Mouse (Mus musculus): ENCODE measurements around the gene Ctps. TPM values are rescaled to one million over a fixed set of nuclear protein-coding genes. Genes with fewer than 3 reads are reported as not detected.
"Not testable (repeated sequence)": the region's sequence is repeated elsewhere in the genome, so short reads cannot be mapped to it uniquely, and the experiment has no call there.

Ctps gene
- polyA plus RNA-seq, 1 experiment from 2014 or later = 67.0 TPM

- no peak for ATAC-seq (ENCODE audit: insufficient number of reproducible peaks, low FRiP score, low TSS enrichment, low read depth)
- H3K36me3 ChIP-seq = no peaks in the 10 kb centered on the region
- H3K4me3 ChIP-seq (replicated peaks) = no peak overlapping the region
- H3K4me2 ChIP-seq (replicated peaks) = no peak overlapping the region
- no peak overlapping the region for H3K9ac ChIP-seq
- H3K9me3 ChIP-seq (replicated peaks) = no peaks in the 10 kb centered on the region
- no peaks in the 10 kb centered on the region for H3K4me1 ChIP-seq
- WGBS = 11% methylated on average over 2 of the region's 2 CpGs
- no peaks in the 10 kb centered on the region for H3K27me3 ChIP-seq
- no peak overlapping the region for H3K27ac ChIP-seq (replicated peaks)
Measured at GRCm38 (mm10) chr4:120598922-120599321, 28.8 kb upstream of the Ctps start.

- ATAC-seq (ENCODE audit: insufficient number of reproducible peaks, low FRiP score, low TSS enrichment, low read depth); H3K4me3 ChIP-seq (replicated peaks); H3K36me3 ChIP-seq; H3K27ac ChIP-seq (replicated peaks); H3K4me2 ChIP-seq (replicated peaks); H3K9me3 ChIP-seq (replicated peaks); H3K27me3 ChIP-seq; H3K4me1 ChIP-seq; H3K9ac ChIP-seq: not testable (repeated sequence)
- WGBS = 82% methylated on average over 1 of the region's 1 CpGs
Measured at GRCm38 (mm10) chr4:120596210-120596609, 26.1 kb upstream of the Ctps start.

GRCm38 (mm10) chr4:120590973-120591372, 20.9 kb upstream of the Ctps start:
- Histone ChIP-seq H3K4me1 (no peaks in the 10 kb centered on the region), H3K9me3 (replicated peaks) (no peaks in the 10 kb centered on the region), H3K27ac (replicated peaks) (no peak overlapping the region), H3K4me3 (replicated peaks) (no peak overlapping the region), H3K36me3 (no peaks in the 10 kb centered on the region), H3K4me2 (replicated peaks) (no peak overlapping the region), H3K9ac (no peak overlapping the region), H3K27me3 (peaks cover 9% of the 10 kb centered on the region)
- no peak for ATAC-seq (ENCODE audit: insufficient number of reproducible peaks, low FRiP score, low TSS enrichment, low read depth)
- 77% methylated on average over 4 of the region's 4 CpGs for WGBS

GRCm38 (mm10) chr4:120589815-120590422, 19.8 kb upstream of the Ctps start:
- H3K4me2 ChIP-seq (replicated peaks) = no peak overlapping the region
- no peaks in the 10 kb centered on the region for H3K4me1 ChIP-seq
- H3K4me3 ChIP-seq (replicated peaks) = no peak overlapping the region
- H3K27me3 ChIP-seq = peaks cover 9% of the 10 kb centered on the region
- no peak overlapping the region for H3K9ac ChIP-seq
- peak; percentile 83 for ATAC-seq (ENCODE audit: insufficient number of reproducible peaks, low FRiP score, low TSS enrichment, low read depth)
- no peaks in the 10 kb centered on the region for H3K36me3 ChIP-seq
- WGBS = 21% methylated on average over 5 of the region's 5 CpGs
- H3K27ac ChIP-seq (replicated peaks) = no peak overlapping the region
- no peaks in the 10 kb centered on the region for H3K9me3 ChIP-seq (replicated peaks)

GRCm38 (mm10) chr4:120589070-120589469, 19.0 kb upstream of the Ctps start:
- no peak for ATAC-seq (ENCODE audit: insufficient number of reproducible peaks, low FRiP score, low TSS enrichment, low read depth)
- H3K4me3 ChIP-seq (replicated peaks) = no peak overlapping the region
- H3K9me3 ChIP-seq (replicated peaks) = no peaks in the 10 kb centered on the region
- H3K36me3 ChIP-seq = no peaks in the 10 kb centered on the region
- H3K9ac ChIP-seq = no peak overlapping the region
- H3K27ac ChIP-seq (replicated peaks) = no peak overlapping the region
- H3K27me3 ChIP-seq = peaks cover 9% of the 10 kb centered on the region
- WGBS = 13% methylated on average over 3 of the region's 3 CpGs
- H3K4me1 ChIP-seq = no peaks in the 10 kb centered on the region
- no peak overlapping the region for H3K4me2 ChIP-seq (replicated peaks)

GRCm38 (mm10) chr4:120588445-120588844, 18.4 kb upstream of the Ctps start, which contains the start of gene Gm8439:
Gene Gm8439 (plus strand): TSS chr4:120588745.
- no peak for ATAC-seq (ENCODE audit: insufficient number of reproducible peaks, low FRiP score, low TSS enrichment, low read depth)
- Histone ChIP-seq H3K36me3 (no peaks in the 10 kb centered on the region), H3K9me3 (replicated peaks) (no peaks in the 10 kb centered on the region), H3K4me1 (no peaks in the 10 kb centered on the region), H3K4me2 (replicated peaks) (no peak within 1 kb of the TSS), H3K4me3 (replicated peaks) (no peak within 1 kb of the TSS), H3K27ac (replicated peaks) (no peak within 1 kb of the TSS), H3K9ac (no peak within 1 kb of the TSS), H3K27me3 (peaks cover 9% of the 10 kb centered on the region)
- 22% methylated on average over 4 of the region's 4 CpGs for WGBS

GRCm38 (mm10) chr4:120586986-120587385, 16.9 kb upstream of the Ctps start:
- 71% methylated on average over 1 of the region's 1 CpGs for WGBS
- Histone ChIP-seq H3K27me3 (peaks cover 9% of the 10 kb centered on the region), H3K36me3 (no peaks in the 10 kb centered on the region), H3K9ac (no peak overlapping the region), H3K27ac (replicated peaks) (no peak overlapping the region), H3K4me3 (replicated peaks) (no peak overlapping the region), H3K4me1 (no peaks in the 10 kb centered on the region), H3K4me2 (replicated peaks) (no peak overlapping the region), H3K9me3 (replicated peaks) (no peaks in the 10 kb centered on the region)
- no peak for ATAC-seq (ENCODE audit: insufficient number of reproducible peaks, low FRiP score, low TSS enrichment, low read depth)

GRCm38 (mm10) chr4:120581711-120582110, 11.6 kb upstream of the Ctps start:
- no peak overlapping the region for H3K27ac ChIP-seq (replicated peaks)
- H3K27me3 ChIP-seq = no peaks in the 10 kb centered on the region
- H3K9me3 ChIP-seq (replicated peaks) = no peaks in the 10 kb centered on the region
- H3K4me3 ChIP-seq (replicated peaks) = no peak overlapping the region
- H3K9ac ChIP-seq = no peak overlapping the region
- no peak for ATAC-seq (ENCODE audit: insufficient number of reproducible peaks, low FRiP score, low TSS enrichment, low read depth)
- no peaks in the 10 kb centered on the region for H3K4me1 ChIP-seq
- no peak overlapping the region for H3K4me2 ChIP-seq (replicated peaks)
- WGBS = 81% methylated on average over 9 of the region's 9 CpGs
- no peaks in the 10 kb centered on the region for H3K36me3 ChIP-seq

GRCm38 (mm10) chr4:120580894-120581293, 10.8 kb upstream of the Ctps start:
- H3K4me3 ChIP-seq (replicated peaks) = no peak overlapping the region
- no peak overlapping the region for H3K27ac ChIP-seq (replicated peaks)
- no peak overlapping the region for H3K9ac ChIP-seq
- 75% methylated on average over 5 of the region's 5 CpGs for WGBS
- H3K9me3 ChIP-seq (replicated peaks) = no peaks in the 10 kb centered on the region
- H3K36me3 ChIP-seq = no peaks in the 10 kb centered on the region
- H3K4me1 ChIP-seq = no peaks in the 10 kb centered on the region
- H3K27me3 ChIP-seq = no peaks in the 10 kb centered on the region
- no peak for ATAC-seq (ENCODE audit: insufficient number of reproducible peaks, low FRiP score, low TSS enrichment, low read depth)
- H3K4me2 ChIP-seq (replicated peaks) = no peak overlapping the region

GRCm38 (mm10) chr4:120571691-120572090, 1.6 kb upstream of the Ctps start:
- no peak overlapping the region for H3K4me3 ChIP-seq (replicated peaks)
- no peak overlapping the region for H3K9ac ChIP-seq
- H3K27me3 ChIP-seq = no peaks in the 10 kb centered on the region
- peaks cover 31% of the 10 kb centered on the region for H3K4me1 ChIP-seq
- 69% methylated on average over 3 of the region's 3 CpGs for WGBS
- no peak for ATAC-seq (ENCODE audit: insufficient number of reproducible peaks, low FRiP score, low TSS enrichment, low read depth)
- no peaks in the 10 kb centered on the region for H3K36me3 ChIP-seq
- H3K4me2 ChIP-seq (replicated peaks) = no peak overlapping the region
- peak overlapping the region; percentile 95; the same call in 1 of the 2 replicates for H3K27ac ChIP-seq (replicated peaks)
- H3K9me3 ChIP-seq (replicated peaks) = no peaks in the 10 kb centered on the region

- Histone ChIP-seq H3K36me3 (no peaks in the 10 kb centered on the region), H3K4me2 (replicated peaks) (peak overlapping the region; percentile 82), H3K27me3 (no peaks in the 10 kb centered on the region), H3K9me3 (replicated peaks) (no peaks in the 10 kb centered on the region), H3K27ac (replicated peaks) (peak overlapping the region; percentile 95), H3K9ac (no peak overlapping the region; the same call in 1 of the 2 replicates), H3K4me1 (peaks cover 31% of the 10 kb centered on the region), H3K4me3 (replicated peaks) (peak overlapping the region; percentile 96)
- WGBS = 48% methylated on average over 3 of the region's 3 CpGs
- ATAC-seq (ENCODE audit: insufficient number of reproducible peaks, low FRiP score, low TSS enrichment, low read depth) = no peak
Measured at GRCm38 (mm10) chr4:120571070-120571464, 991 bp upstream of the Ctps start.

GRCm38 (mm10) chr4:120570438-120571069, 478 bp upstream of the Ctps start:
- Histone ChIP-seq H3K27ac (replicated peaks) (peak overlapping the region; percentile 95), H3K4me1 (peaks cover 31% of the 10 kb centered on the region), H3K4me2 (replicated peaks) (peak overlapping the region; percentile 82), H3K9ac (peak overlapping the region; percentile 81), H3K9me3 (replicated peaks) (no peaks in the 10 kb centered on the region), H3K4me3 (replicated peaks) (peak overlapping the region; percentile 96), H3K27me3 (no peaks in the 10 kb centered on the region), H3K36me3 (no peaks in the 10 kb centered on the region)
- 2% methylated on average over 27 of the region's 27 CpGs for WGBS
- ATAC-seq (ENCODE audit: insufficient number of reproducible peaks, low FRiP score, low TSS enrichment, low read depth) = peak; percentile 37

All from embryonic facial prominence, embryonic 15.5 days (tissue).